Mouse (Mus musculus) neutrophil, adult 5-6 weeks (primary cell): ENCODE data around the gene Pax6. TPM values are rescaled to one million over a fixed set of nuclear protein-coding genes. Genes with fewer than 3 reads are reported as not detected.

ENCODE experiments used
- ATAC-seq: fragments of 151-379, 151-347 bp; 2 replicates; pipeline ENCODE4 v1.8.0; 2017; ENCODE audit warnings: mild to moderate bottlenecking, moderate TSS enrichment; ENCODE audit not compliant: insufficient number of reproducible peaks, poor library complexity, low FRiP score, severe bottlenecking; ENCODE audit errors: extremely low read depth
- total RNA-seq: library from RNA; stranded (forward); fragments of 200-1000 nt; gene quantifications from 2 replicates; pipeline ENCODE4 v1.2.3, GENCODE M21; 2017

Pax6 gene
- total RNA-seq, 1 experiment from 2014 or later, result not detected

DNA sequence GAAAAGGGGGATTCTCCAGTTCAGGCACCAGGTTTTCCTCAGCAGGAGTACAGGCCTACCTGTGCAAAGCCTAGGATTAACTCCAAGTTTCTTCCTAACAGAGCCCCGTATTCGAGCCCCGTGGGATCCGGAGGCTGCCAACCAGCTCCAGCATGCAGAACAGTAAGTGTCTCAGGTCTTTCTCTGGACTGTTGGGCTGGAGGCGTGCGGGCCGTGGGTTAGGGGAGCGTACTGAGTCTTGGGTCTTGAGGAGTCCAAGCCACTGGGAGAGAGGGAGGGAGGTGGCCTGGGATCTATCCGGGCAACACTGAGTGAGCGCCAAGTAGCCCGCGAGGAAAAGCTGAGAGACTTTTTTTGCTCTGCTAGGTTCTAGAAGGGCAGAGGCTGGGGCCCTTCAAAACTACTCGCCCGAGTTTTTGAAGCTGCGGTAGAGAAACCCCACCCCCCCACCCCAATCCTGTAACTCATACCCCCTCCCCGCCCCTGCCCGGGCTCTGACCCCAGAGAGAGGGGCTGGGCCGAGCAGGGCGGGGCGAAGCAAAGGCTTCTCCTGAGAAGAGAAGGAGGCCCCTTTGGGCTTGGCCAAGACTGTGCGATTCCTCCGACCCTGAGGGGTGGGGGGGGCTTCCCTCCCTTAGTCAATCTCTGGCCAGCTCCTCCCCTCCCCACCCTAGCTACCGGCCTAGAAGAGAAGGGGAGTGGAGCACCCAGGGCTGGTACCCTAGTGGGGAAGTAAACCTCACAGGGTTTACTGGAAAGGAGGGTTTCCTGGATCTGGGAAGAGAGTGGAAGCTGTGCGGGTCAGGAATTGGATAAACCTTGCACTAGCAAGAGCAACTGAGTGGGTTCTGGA, 11.7 kb downstream of the Pax6 start:
- ATAC-seq, result no peak

DNA sequence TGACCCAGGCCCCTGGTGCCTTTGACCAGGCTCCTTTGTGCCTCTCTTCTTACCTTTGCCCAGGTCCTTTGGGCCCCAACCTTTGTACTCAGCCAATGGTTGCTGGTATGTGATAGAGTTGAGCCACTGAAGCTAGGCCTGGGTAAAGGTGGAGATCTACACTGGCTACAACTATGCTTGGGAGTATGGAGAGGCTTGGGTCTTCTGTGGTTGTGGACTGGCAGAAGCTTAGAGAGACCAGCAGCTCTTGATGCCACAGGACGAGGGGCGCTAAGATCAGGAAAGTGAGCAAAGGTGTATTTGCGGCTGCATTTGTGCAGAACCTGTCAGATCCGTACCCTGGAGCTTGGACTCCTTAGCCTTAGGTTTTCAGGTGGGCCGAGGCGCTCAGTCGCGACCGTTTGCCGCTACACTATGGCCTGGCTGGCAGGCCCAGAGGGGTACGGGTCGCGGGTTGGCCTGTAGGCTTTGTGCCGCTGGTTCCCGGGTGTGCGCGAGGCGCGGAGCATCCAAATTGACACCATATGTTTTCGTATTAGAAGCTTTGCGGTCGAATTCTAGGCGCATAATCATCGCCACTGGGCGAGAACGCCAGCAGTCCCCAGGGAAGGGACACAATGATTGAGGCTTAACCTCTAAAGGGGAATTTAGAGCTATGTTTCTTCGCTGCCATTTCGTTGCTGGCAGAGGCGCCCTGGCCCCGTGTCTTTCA, 12.5 kb downstream of the Pax6 start:
- ATAC-seq, result no peak

DNA sequence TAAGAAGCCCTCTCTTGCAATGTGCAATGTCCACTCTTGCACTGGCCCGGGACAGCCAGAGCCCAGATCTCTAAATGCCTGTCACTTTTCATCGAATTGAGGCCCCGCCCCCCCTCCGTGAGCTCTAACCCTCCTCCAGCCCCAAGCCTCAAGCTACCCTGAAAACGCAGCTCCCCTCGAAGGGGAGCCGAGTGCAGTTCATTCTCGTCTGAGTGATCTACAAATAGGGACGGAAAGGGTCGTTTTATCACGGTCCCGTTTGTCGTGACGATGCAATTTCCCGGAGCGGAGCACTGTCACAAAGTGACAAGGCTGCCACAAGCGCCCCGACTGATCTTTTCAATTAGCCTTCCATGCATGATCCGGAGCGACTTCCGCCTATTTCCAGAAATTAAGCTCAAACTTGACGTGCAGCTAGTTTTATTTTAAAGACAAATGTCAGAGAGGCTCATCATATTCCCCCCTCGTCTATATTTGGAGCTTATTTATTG, 13.4 kb downstream of the Pax6 start:
- no peak for ATAC-seq

DNA sequence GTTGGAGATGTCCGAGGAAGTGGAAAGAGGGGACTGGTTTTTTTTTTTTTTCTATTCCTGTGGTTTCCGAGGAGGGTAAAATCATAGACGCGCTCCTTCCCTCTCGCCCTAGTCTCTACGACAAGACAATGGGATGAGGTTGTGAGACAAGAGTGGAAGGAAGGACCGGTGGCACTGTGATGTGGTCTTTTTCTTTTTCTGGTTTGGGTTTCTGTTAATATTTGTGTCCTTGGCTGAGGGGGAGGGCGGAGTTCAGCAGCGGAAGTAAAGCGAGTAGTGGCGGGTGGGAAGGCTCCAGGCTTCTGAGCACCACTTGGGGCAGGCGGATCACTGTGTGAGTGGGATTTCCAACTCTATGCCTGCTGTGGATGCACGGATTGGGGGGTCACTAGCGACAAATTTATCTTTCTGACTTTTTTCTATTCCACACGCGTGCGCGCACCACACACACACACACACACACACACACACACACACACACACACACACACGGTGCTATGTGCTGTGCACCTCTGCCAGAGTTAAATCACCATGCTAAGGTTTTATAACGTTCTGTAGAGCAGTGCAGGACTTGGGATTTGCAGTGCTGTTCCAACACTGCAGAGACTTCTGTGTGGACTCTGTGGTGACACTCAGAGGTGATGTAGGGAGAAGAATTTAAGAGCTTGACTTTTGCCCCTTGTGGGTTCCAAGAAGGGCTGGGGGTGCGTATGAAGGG, 14.1 kb downstream of the Pax6 start:
- no peak for ATAC-seq

DNA sequence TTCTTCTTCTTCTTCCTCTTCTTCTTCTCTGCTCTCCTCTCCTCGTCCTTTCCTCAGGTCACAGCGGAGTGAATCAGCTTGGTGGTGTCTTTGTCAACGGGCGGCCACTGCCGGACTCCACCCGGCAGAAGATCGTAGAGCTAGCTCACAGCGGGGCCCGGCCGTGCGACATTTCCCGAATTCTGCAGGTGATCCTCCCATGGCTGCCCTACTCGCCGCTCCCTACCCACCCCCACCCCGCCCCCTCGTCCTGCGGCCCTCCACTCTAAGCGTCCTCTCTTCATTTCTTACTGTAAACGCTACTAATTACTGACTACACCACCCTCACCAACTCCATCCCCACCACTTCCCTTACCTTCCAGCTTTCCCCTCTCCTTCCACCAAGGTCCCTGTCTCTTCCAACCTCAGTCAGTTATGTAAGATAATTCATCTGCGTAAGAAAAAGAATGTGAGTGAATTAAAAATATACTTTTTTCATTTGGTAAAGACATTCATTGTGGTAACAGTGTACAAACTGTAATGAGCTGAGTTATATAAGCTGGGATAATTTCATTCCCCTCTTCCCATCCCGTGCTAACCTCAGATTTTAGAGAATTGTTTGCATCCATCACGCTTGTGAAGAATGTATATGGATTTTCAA, 15.2 kb downstream of the Pax6 start:
- no peak for ATAC-seq

DNA sequence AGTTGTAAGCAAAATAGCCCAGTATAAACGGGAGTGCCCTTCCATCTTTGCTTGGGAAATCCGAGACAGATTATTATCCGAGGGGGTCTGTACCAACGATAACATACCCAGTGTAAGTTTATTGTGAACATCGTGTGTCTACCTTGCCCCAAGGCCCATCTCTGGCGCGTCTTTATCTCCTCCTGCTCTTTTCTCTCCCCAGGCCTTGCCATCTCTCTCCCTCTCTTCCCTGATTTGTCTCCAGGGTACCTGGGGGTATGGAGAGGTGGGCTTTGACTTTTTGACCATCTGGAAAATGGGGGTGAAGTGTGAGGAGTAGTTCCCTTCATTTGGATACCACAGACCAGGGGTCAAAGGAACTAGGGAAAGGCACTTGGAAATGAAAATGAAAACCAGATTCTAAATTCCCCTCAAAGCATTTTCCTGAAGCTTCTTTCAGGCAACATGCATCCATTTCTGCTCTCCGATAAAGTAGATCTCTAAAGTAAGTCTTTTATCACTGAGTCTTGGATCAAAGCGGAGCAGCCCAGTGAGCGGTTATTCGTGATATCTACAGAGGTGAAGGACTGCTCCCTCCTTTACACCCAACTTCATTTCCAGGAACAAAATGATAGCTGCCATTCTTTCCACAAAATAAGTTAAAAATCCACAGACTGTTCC, 16.4 kb downstream of the Pax6 start:
- ATAC-seq, result no peak

DNA sequence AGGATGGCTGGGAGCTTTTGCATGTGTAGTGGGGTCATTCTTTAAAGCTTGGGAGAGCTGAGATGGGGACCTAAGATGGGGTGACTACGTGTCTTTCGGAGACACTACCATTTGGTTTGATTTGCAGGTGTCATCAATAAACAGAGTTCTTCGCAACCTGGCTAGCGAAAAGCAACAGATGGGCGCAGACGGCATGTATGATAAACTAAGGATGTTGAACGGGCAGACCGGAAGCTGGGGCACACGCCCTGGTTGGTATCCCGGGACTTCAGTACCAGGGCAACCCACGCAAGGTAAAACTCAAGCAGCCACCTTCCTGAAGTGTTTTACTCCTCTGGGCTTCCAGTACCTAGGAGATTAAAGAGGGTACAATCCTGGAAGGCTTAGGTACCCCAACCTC, 17.0 kb downstream of the Pax6 start:
- ATAC-seq, result no peak

DNA sequence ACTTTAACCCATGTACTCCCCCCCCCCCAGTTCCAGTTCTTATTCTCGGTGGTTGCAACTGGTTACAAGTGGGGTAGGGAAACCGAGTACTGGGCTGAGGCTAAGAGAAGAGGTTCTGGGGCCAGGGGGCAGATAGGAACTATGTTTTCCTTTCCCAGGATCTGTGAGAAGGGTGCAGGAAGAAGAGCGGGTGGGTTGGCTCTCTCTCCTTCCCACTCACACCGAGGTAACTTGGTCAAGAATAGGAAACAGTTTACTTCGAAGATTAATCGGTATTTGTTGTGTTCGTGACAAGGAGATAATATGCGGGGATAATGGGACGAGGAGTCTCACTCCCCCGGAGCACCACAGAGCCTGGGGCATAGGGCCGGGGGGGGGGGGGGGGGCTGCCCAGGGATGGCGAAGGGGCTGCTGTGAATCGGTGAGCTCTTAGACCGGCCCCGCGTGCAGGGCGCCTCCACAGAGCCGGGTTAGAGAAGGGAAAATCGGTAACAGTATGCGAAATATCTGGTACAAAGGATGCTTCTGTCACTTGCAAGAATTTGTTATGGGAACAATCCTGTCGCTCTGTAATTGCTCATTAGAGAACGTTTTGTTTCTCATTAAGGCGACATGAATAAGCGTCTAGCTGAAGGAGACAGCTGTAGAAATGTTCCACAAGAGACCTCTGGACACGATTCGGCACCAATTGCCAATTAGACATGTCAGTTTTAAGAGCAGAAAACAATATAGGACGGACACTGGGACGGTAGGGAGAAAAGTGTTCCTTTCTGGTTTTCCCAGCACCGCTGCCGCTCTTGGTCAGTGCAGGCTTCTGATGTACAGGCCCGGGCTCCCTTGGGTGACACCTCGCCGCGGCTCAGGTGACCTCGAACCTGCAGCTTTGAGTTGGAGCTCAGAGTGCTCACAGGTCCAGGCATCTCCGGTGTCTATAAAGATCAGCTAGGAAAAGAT, 17.9 kb downstream of the Pax6 start:
- ATAC-seq, result no peak

DNA sequence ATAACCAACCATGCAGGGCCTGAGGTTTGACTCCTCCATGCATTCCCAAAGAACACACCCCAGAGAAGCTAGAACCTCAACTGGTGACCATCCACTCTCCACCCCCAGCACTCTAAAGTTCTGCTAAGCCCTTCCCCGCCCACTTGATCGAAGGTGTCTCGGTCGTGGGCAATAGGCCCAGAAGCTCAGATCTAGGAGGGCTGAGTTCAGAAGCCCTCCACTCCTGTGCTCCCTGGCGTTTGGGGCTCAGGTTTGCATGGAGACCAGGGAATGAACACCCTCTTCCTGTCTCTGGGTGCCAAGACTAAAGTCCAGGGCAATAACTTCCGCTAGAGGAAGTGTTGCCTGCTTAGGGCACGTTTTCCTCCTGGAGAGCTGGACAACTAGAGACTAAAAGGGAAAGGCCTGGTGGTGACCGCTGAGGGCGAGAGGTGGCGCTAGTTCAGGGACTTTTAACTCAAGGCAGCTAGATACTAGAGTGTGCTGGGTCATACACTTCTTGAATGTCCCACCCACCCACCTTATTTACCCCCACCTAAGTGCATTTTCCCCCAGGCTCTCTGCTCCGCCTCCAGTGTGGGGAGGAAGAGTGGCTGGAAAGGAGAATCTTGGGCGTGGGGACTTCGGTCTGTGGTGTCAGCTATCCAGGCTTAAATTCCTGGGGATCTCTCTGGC, 18.8 kb downstream of the Pax6 start:
- ATAC-seq, result no peak

DNA sequence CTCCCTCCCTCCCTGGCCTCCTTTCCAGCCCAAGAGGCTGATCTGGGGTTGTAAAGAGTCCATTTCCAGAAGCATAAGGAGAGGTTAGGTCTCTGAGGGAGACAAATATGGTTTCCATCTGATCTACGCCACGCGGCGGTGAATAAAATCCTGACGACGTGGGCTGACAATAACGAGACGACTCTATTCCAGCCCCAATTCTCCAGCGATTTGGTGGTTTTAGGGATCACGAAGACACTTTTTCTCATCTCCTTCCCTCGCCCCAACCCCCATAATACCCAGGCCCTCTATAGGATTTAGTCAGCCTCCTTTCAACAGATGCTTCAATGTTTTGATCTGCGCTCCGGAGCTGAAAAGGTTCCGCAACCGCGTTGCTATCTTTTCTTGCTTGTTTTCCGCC, 19.3 kb downstream of the Pax6 start:
- no peak for ATAC-seq

DNA sequence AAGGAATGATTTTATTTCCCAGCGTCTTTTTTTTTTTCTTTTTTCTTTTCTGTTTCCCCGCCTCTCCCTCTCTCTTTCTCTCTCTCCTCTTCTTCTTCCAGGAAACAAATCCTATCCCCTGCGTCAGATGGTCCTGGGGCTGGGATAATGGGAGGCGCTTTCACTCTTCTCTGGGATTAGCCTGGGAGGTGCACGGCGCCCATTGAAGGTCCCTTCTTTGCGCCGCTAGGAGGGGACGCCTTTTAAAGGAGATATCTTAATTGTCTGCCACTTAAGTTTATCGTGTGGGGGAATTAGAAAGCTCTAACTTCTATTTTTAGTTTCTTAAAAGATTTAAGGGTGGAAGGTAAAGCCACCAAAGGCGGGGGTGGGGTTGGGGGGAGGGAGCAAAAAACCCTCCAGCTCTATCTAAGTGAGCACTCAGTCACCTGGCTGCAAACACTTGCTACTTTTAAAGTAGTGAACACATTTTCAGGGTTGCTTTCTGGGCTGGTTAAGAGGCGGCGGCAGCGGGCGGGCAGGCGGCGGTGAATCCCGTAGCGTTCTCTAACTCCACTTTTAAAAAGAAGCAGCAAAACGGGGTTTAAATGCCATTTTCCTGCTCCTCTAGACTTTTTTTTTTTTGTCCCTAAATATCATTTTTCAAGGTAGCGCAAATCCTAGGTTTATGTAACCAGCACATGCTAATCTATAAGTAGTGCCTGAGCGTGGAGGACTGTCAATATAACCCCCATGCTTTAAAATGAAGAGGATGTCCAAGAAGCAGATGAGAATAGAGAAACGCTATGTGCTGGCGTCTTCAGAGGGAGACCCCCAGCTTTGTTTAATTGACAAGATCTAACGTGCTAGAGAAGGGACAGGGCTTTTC, 20.0 kb downstream of the Pax6 start:
- ATAC-seq, result no peak

DNA sequence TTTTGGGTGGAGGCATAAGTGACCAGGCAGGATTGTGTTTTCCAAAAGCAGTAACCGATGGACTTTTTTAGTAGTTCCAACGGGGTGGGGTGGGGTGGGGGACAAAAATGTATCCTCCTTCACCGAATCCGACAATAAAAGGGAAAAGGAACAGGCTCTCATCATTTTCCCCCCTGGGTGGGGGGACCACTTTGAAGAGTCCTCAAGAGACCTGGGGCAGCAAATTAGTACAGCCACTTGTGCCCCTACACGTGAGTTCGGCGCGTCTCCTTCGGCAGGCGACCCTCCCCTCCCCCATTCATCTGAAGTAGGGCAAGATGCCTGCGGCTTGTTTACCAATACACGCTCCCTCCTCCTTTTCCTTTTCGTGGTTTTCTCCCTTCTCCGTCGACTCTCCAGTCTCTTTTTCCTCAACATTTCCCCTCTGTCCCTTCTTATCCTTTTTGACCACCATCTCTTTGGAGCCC, 20.6 kb downstream of the Pax6 start:
- ATAC-seq, result no peak

DNA sequence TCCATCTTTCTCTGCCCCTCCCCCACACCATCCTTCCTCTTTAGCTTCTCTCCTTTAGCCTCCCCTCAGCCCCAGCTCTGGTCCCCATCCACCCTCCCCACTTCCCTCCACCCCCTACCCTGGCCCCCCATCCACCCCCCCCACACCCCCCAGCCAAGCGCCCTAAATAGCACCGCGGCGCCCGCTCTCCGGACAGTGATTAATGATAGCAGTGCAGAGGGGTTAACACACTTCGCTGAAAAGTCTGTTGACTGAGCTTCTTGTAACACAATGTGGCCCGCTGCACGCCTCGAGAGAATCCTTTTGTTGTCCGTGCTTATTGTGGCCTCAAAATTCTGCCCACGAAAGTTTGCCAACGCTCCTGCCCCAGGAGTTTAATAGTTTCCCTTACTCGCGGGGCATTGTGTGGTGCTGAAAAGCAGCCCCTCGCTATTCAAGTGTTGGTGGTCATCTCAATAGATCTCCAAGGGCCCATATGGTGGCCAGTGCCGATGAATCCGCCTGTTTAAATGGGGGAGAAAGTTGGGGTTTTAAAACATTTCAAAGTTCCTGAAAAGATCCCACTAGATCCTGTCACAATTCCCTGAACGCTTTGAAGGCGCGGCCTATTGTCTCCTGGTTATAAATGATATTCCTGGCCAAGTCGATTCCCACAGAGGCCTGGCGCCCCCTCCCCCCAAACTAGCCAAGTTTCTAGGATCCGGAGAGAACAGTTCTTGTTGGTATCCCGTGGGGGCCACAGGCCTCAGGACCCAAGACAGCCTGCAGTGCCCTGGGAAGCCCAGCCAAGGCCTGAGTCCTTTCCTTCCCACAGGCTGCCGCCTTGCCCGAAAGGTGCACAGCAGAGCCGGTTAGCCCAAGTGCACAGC, 21.3 kb downstream of the Pax6 start:
- no peak for ATAC-seq

DNA sequence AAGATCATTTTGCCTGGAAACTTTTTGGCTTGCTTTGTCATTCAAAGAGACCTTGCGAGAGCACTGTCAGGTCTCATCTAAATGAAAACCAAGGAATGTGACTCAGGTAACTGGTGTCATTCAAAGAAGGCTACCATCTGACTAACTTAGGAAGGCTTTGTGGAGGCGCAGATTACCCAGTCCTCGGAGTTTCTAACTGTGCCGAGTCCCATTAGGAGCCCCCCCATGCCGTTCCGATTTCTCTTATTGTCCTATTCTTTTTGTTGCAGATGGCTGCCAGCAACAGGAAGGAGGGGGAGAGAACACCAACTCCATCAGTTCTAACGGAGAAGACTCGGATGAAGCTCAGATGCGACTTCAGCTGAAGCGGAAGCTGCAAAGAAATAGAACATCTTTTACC, 22.6 kb downstream of the Pax6 start:
- ATAC-seq, result no peak

DNA sequence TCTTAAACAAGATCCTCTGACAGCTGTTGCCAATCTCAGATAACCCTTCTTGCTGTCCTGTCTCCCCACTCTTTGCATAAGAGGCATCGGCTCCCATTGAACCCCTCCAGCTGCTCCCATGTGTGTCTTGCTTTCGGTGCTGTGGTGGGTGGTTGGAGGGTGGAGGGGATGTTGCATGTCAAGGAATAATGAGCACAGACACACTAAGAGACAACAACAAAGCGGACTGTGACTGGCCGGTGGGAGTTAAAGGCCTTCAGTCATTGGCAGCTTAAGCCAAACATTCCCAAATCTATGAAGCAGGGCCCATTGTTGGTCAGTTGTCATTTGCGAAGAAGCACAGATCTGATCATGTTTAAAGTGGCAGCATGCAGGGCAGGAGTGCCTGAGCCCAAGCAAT, 29.0 kb downstream of the Pax6 start:
- ATAC-seq, result no peak
